Mouse (Mus musculus) inflammation-experienced regulatory T-cells, adult 6 months (primary cell): ENCODE results near the gene Gm10226. TPM values are rescaled to one million over a fixed set of nuclear protein-coding genes. Genes with fewer than 3 reads are reported as not detected.
"Not testable (repeated sequence)": the region's sequence is repeated elsewhere in the genome, so short reads cannot be mapped to it uniquely, and the experiment has no call there.

ENCODE experiments used
- ATAC-seq: one replicate; pipeline ENCODE4 v1.8.0; 2017
- polyA plus RNA-seq, 3 experiments: library from polyadenylated mRNA; unstranded; fragments of 100-300 nt; shearing (Covaris generic); gene quantifications; one replicate each; pipeline ENCODE4 v1.2.1; 2017

Gm10226 gene
- 10 to 100 TPM; 16.0 to 19.8 (median 16.1) TPM for polyA plus RNA-seq

- no peak for ATAC-seq
Measured at GRCm38 (mm10) chr17:21691560-21691959, at the start of gene Gm10226. Gene Gm10226 (plus strand): TSS chr17:21691860.

GRCm38 (mm10) chr17:21648791-21649190 is 42.9 kb upstream of the Gm10226 start:
- no peak for ATAC-seq

- peak; percentile 71 for ATAC-seq
Measured at GRCm38 (mm10) chr17:21649936-21650335, 41.7 kb upstream of the Gm10226 start.

GRCm38 (mm10) chr17:21650364-21650907 is 41.2 kb upstream of the Gm10226 start, which contains the start of gene Zfp983:
Gene Zfp983 (plus strand): TSS chr17:21650624.
- peak; percentile 97 for ATAC-seq

GRCm38 (mm10) chr17:21678826-21679225 is 12.8 kb upstream of the Gm10226 start:
- not testable (repeated sequence) for ATAC-seq

- peak; percentile 98 for ATAC-seq
Measured at GRCm38 (mm10) chr17:21679273-21680018, 12.2 kb upstream of the Gm10226 start.

- not testable (repeated sequence) for ATAC-seq
Measured at GRCm38 (mm10) chr17:21680019-21680376, 11.7 kb upstream of the Gm10226 start.

GRCm38 (mm10) chr17:21693342-21693741 is 1.7 kb downstream of the Gm10226 start:
- ATAC-seq, result no peak

GRCm38 (mm10) chr17:21696073-21696472 is 4.4 kb downstream of the Gm10226 start:
- no peak for ATAC-seq

GRCm38 (mm10) chr17:21702281-21703240 is 10.9 kb downstream of the Gm10226 start:
- ATAC-seq, result no peak

- ATAC-seq, result no peak
Measured at GRCm38 (mm10) chr17:21703414-21703813, 11.8 kb downstream of the Gm10226 start.

- ATAC-seq, result peak; percentile 89
Measured at GRCm38 (mm10) chr17:21707343-21707996, 15.8 kb downstream of the Gm10226 start, which contains the start of gene Zfp760. Gene Zfp760 (plus strand): TSS chr17:21707741.

GRCm38 (mm10) chr17:21708401-21708800 is 16.7 kb downstream of the Gm10226 start:
- no peak for ATAC-seq

GRCm38 (mm10) chr17:21730495-21730894 is 38.8 kb downstream of the Gm10226 start, which contains the start of gene Zfp229:
Gene Zfp229 (plus strand): TSS chr17:21730795.
- not testable (repeated sequence) for ATAC-seq

- no peak for ATAC-seq
Measured at GRCm38 (mm10) chr17:21733049-21733448, 41.4 kb downstream of the Gm10226 start.

GRCm38 (mm10) chr17:21733529-21734031 is 41.9 kb downstream of the Gm10226 start:
- peak; percentile 87 for ATAC-seq

Other genes with a start within 250 kb of the Gm10226 start
- 10 to 100 TPM; 29.4 to 41.9 (median 36.2) TPM for gene Zfp51, start 241.5 kb upstream of the Gm10226 start, polyA plus RNA-seq
- gene Zfp53, start 202.9 kb upstream of the Gm10226 start, polyA plus RNA-seq, result 10 to 100 TPM; 32.9 to 41.1 (median 34.1) TPM
- gene Zfp52, start 156.3 kb upstream of the Gm10226 start, polyA plus RNA-seq, result 10 to 100 TPM; 16.1 to 26.4 (median 19.2) TPM
- 1 to 10 TPM; 2.7 to 8.8 (median 4.9) TPM for gene Zfp948, start 124.9 kb upstream of the Gm10226 start, polyA plus RNA-seq
- gene Zfp983, start 41.2 kb upstream of the Gm10226 start, polyA plus RNA-seq, result 10 to 100 TPM; 11.0 to 20.7 (median 14.3) TPM
- gene Zfp760, start 15.9 kb downstream of the Gm10226 start, polyA plus RNA-seq, result 1 to 10 TPM; 7.5 to 10.0 (median 9.6) TPM
- gene Zfp229, start 38.9 kb downstream of the Gm10226 start, polyA plus RNA-seq, result under 1 TPM; 0.12 to 0.86 (median 0.44) TPM
- under 1 TPM; 0.17 to 0.84 (median 0.70) TPM for gene Zfp820, start 153.9 kb downstream of the Gm10226 start, polyA plus RNA-seq
- gene Zfp995, start 218.1 kb downstream of the Gm10226 start, polyA plus RNA-seq, result 10 to 100 TPM; 13.8 to 19.5 (median 16.8) TPM